Mouse (Mus musculus) liver, embryonic 14.5 days (tissue): ENCODE measurements at regions not wholly inside any gene's neighbourhood (a gene's known extent, or its start where the extent isn't known, plus 50 kb on each side); places are given as distances from the start of the nearest gene placed in this dataset.

Source experiments
- CTCF ChIP-seq: IDR thresholded peaks from 2 replicates; pipeline ENCODE4 v1.5.1; 2016; ENCODE audit warnings: antibody characterized with exemption, low read depth, control low read depth
- EP300 ChIP-seq: IDR thresholded peaks from 2 replicates; pipeline ENCODE4 v1.6.1; 2016; ENCODE audit warnings: antibody characterized with exemption, low read depth

DNA sequence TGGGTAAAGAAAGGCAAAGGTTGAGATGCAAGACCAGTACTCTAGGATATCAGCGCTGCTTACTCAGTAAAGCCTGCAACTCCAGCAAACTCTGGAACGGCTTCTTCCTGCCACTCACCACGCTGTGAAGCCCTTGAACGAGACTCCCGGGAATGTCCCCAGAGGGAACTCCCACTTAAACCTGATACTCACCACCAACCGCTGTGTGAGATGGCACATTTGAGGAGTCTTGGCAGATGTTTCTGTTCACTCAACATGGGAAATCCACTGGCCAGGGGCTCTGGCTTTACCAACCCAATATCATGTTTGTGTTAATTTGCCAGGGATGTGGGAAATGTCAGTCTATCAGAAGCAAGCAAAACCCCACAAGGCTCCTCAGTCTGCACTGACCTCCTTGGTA lies 90.2 kb upstream of the Rab3gap2 start:
- TF ChIP-seq CTCF, result no peak
- TF ChIP-seq EP300, result no peak
